Mouse (Mus musculus): Measurements from ENCODE around the gene Zbtb20. TPM values are rescaled to one million over a fixed set of nuclear protein-coding genes. Genes with fewer than 3 reads are reported as not detected.

The Zbtb20 gene
- total RNA-seq, 2 experiments from 2014 or later = 5.2 to 13.1 TPM

- no peak for ATAC-seq (replicated peaks; ENCODE audit: poor library complexity)
Observed at GRCm38 (mm10) chr16:43504556-43504955, 628.9 kb downstream of the Zbtb20 start.

- no peak for ATAC-seq (replicated peaks; ENCODE audit: poor library complexity)
Observed at GRCm38 (mm10) chr16:43505314-43505950, 629.8 kb downstream of the Zbtb20 start.

- ATAC-seq (replicated peaks; ENCODE audit: poor library complexity) = peak; percentile 42
Observed at GRCm38 (mm10) chr16:43506189-43506751, 630.6 kb downstream of the Zbtb20 start.

GRCm38 (mm10) chr16:43506771-43507405, 631.2 kb downstream of the Zbtb20 start:
- ATAC-seq (replicated peaks; ENCODE audit: poor library complexity) = no peak

- no peak for ATAC-seq (replicated peaks; ENCODE audit: poor library complexity)
Observed at GRCm38 (mm10) chr16:43508166-43508998, 632.7 kb downstream of the Zbtb20 start.

- no peak for ATAC-seq (replicated peaks; ENCODE audit: poor library complexity)
Observed at GRCm38 (mm10) chr16:43510516-43510915, 634.8 kb downstream of the Zbtb20 start.

GRCm38 (mm10) chr16:43511531-43511930, 635.9 kb downstream of the Zbtb20 start:
- ATAC-seq (replicated peaks; ENCODE audit: poor library complexity) = no peak

GRCm38 (mm10) chr16:43513933-43514332, 638.3 kb downstream of the Zbtb20 start:
- ATAC-seq (replicated peaks; ENCODE audit: poor library complexity) = no peak

GRCm38 (mm10) chr16:43515538-43515937, 639.9 kb downstream of the Zbtb20 start:
- no peak for ATAC-seq (replicated peaks; ENCODE audit: poor library complexity)

GRCm38 (mm10) chr16:43520274-43520673, 644.6 kb downstream of the Zbtb20 start:
- no peak for ATAC-seq (replicated peaks; ENCODE audit: poor library complexity)

GRCm38 (mm10) chr16:43522482-43522881, 646.8 kb downstream of the Zbtb20 start:
- no peak for ATAC-seq (replicated peaks; ENCODE audit: poor library complexity)

GRCm38 (mm10) chr16:43524179-43524578, 648.5 kb downstream of the Zbtb20 start:
- no peak for ATAC-seq (replicated peaks; ENCODE audit: poor library complexity)

- no peak for ATAC-seq (replicated peaks; ENCODE audit: poor library complexity)
Observed at GRCm38 (mm10) chr16:43525624-43526023, 649.9 kb downstream of the Zbtb20 start.

- ATAC-seq (replicated peaks; ENCODE audit: poor library complexity) = no peak
Observed at GRCm38 (mm10) chr16:43528300-43528699, 652.6 kb downstream of the Zbtb20 start.

GRCm38 (mm10) chr16:43531328-43531727, 655.6 kb downstream of the Zbtb20 start:
- no peak for ATAC-seq (replicated peaks; ENCODE audit: poor library complexity)

GRCm38 (mm10) chr16:43534103-43534502, 658.4 kb downstream of the Zbtb20 start:
- no peak for ATAC-seq (replicated peaks; ENCODE audit: poor library complexity)

- no peak for ATAC-seq (replicated peaks; ENCODE audit: poor library complexity)
Observed at GRCm38 (mm10) chr16:43535912-43536311, 660.2 kb downstream of the Zbtb20 start.

- no peak for ATAC-seq (replicated peaks; ENCODE audit: poor library complexity)
Observed at GRCm38 (mm10) chr16:43537163-43537562, 661.5 kb downstream of the Zbtb20 start.

GRCm38 (mm10) chr16:43539659-43540096, 664.0 kb downstream of the Zbtb20 start:
- ATAC-seq (replicated peaks; ENCODE audit: poor library complexity) = peak; percentile 26

GRCm38 (mm10) chr16:43540108-43540507, 664.4 kb downstream of the Zbtb20 start:
- peak; percentile 99 for ATAC-seq (replicated peaks; ENCODE audit: poor library complexity)

- no peak for ATAC-seq (replicated peaks; ENCODE audit: poor library complexity)
Observed at GRCm38 (mm10) chr16:43540546-43541167, 665.0 kb downstream of the Zbtb20 start.

All from megakaryocyte progenitor cell, adult 5-6 weeks (primary cell).